Mouse (Mus musculus) frontal cortex, postnatal 25 days (tissue): ENCODE measurements around the gene Mcoln1.

Source experiments
- DNase-seq, 2 experiments: peaks; one replicate each; pipeline ENCODE4 v3.0.0; 2022; ENCODE audit warnings: low spot score in 2 of 2

The Mcoln1 gene

DNA sequence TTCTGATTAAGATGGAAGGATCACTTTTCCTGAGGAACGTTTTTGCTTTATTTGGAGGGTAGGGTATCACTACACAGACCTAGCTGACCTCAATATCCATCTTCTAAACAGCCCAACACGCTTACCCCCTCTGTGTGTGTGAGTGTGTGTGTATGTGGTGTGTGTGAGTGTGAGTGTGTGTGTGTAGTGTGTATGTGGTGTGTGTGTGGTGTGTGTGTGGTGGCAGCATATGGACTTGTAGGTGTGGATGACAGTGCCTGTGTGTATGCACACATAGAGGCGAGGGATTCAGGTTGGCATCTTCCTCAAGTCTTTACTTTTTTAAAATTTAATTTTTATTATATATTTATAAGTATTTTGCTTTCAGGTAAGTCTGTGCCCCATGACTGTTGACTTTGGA lies 1.7 kb upstream of the Mcoln1 start:
- no peak for DNase-seq

DNA sequence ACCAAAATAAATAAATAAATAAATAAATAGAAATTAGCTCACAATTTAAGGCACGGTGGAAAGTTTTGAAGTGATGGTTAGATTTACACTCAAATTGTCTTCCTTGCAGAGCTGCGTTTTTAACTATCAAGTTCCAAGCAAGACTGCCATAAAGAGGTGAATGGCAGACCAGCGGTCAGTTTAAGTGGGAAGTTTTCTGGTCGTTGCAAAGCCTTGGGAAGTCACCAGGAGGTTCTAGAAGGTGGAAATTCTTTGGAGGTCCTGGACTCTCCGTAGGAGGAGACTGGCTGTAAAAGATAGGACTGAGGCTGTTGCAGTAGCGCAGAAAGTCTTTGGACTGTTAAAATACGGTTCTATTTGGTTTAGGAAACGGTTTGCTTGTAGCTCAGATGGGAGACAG lies 506 bp upstream of the Mcoln1 start:
- DNase-seq: no peak

DNA sequence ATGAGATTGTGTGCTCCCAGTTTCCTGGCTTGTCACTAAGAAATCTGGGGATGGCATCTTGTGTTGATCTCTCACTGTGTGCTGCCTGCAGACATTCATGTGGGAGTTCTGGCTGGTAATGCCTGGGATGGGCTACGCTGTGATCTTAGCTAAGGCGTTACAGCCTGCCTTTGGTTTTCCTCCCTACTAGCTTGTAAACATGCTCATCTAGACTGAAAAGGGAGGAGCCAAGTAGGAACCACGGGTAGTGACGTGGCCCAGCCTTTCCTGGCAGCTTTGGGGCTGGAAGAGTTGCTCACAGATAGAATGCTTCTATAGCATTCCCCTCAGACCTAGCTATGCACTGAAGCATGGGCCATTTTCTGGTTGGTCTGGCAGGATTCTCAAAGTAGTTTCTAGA lies 2.0 kb downstream of the Mcoln1 start:
- DNase-seq: no peak

DNA sequence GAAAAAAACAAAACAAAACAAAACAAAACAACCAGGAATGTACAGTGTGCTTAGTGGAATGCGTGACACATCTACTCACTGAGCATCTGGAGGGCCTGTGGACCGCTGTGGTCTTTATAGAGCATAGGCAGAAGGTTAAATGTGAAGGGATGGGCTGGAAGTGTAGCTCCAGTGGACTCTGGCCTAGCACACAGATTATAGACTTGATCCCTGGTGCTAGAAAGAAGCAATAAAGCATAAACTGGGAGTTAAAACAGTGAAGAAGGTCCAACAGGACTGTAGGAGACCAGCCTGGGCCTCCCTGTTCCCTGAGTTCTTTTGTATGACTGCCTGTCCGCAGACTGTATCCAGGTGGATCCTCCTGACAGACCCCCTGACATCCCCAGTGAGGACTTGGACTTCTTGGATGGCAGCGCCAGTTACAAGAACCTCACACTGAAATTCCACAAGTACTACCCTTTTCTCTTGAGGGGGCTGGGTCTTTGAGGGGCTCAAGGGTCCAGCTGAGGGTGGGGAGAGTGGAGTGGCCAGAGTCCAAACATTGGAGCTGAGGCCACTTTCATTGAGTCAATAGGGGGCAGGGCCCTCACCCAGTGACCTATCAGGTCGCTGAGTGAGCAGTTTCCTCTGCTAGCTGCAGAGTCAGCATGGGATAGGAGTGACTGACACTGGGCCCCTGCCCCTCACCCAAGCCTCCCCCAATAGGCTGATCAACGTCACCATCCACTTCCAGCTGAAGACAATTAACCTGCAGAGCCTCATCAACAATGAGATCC lies 7.9 kb downstream of the Mcoln1 start:
- DNase-seq: no peak

DNA sequence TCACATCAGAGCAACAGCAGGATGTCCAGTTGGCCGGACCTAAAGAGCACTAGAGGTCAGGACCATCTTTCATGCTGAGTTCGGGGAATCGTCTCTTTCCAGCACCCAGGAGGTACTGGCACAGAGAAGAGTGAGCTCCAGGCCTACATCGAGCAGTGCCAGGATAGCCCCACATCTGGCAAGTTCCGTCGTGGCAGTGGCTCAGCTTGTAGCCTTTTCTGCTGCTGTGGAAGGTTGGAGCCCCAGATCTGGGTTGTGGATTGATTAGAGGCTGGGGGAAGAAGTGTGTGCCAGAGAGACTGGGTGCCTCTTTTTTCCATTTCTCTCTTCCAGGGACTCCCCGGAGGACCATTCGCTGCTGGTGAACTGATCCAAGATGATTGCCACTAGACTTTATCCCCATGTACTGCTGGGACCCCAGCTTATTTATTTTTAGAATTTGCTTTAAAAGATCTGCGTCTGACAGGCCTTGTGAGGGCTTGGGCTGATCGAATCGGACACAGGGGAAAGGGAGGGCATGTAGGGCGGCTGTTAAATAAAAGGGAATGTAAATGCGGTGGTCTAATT lies 14.5 kb downstream of the Mcoln1 start:
- DNase-seq: no peak

DNA sequence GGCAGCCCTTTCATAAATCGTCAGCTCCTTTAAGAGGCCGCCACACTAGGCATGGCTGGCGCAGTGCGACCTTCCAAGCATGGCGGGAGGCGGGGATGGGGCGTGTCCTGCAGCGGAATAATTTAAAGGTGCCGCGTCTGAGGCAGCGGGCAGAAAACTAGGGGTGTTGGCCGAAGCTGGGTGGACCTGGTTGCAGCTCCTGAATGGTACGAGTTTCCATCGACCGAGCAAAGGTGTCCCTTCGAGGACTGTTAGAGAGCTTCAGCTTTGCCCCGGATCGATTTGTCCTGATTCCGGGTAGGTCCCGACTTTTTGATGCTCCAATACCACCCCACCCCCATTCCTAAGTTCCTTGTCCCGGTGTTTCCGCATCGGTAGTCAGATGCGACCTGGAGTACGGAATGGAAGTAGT lies 15.0 kb downstream of the Mcoln1 start, which contains the start of gene Pnpla6:
TSS of gene Pnpla6 (plus strand) at position 125 of the 412 bp plus-strand sequence.
- DNase-seq: peak; percentile 76 to 83

DNA sequence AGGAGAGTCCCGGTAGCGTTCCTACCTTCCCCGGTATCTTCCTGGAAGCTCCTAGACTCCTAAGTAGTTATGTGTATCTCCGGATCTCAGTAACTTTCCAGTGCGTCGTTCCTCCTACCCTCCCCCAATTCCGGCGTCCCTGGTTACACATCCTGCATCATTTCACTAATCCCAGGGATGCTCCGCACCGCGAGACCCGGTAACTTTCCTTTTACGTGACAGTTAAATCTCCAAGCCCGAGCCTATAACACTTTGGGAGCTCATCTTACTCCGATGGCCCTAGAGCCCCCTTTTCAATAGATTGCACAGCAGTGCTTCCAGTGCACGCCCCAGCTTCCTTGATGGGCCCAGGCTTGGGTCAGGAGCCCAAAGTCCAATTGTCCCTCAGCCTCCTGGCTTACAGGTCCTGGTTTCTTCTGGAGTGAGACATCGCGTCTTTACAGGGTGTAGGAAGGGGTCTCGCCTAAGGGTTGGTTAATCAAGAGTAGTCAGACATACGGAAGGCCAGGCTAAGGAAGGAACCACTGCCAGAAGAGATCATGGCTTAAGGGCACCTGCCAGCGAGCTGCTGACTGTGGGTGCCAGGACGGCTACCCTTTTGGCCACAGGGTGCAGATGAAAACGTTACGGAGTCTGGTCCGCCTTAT lies 15.6 kb downstream of the Mcoln1 start:
- peak in 1 of 2 experiments; percentile 52 for DNase-seq

DNA sequence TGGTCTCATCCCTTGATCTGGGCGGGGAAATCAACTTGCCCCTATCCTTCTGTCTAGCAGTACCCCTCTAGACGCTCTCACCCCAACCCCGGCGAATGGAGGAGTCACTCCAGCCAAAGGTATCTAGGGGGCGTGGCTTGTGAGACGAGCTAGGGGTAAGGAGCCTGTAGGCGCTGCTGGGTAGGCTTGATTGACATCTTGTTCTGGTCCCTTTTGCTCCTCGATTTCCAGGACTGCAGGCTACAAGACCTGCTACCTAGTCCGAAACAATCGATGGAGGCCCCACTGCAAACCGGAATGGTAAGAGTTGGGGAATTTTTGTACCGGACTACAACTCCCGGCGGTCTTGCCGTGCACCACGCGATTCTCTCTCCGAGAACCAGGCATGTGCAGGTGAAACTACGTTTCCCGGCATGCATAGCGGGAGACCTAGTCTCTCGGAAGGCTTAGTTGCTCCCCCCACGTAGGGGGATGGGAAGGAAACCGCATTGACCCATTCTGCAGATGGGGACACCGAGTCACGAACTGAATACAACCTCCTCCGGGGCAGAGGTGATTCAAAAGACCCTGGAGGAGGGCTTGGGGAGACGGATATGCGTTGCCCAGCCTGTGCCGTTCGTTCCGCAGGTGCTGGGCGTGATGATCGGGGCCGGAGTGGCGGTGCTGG lies 16.3 kb downstream of the Mcoln1 start:
- peak; percentile 91 to 94 for DNase-seq

DNA sequence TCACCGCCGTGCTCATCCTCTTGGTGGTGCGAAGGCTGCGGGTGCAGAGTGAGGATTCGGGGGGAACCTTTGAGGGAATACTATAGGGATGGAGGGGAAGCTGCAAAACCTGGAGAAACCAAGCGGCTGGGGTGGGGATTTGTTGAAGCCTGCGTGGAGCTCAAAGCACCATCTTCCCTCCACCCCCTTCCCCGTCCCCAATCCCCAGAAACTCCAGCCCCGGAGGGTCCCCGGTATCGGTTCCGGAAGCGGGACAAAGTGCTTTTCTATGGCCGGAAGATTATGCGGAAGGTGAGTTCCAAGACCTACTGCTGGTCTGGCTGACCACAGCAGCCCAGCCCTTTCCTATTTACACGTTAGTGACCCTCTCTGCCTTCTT lies 16.8 kb downstream of the Mcoln1 start:
- no peak for DNase-seq

DNA sequence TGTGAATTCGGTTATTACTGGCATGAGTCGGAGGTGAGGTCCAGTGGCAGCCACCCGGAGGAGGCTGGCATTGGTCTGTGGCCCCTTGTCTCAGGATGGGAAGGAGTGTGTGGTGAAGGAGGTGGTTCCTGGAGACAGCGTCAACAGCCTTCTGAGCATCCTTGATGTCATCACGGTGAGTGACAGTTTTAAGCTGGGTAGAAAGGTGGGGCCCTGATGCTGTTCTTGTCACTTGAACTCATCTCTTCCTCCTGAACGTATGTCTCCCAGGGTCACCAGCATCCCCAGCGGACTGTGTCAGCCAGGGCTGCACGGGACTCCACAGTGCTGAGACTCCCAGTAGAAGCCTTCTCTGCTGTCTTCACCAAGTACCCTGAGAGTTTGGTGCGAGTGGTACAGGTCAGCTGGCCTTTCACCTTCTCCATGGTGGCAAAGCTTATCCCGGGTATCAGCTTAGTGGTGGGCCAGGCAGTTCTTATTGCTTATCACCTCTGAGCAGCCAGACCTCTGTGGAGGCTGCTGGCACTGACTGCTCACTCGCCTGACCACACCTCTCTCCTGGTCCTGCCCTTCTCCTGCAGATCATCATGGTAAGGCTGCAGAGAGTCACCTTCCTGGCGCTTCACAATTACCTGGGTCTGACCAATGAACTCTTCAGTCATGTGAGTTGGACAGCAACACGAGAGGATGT lies 21.9 kb downstream of the Mcoln1 start:
- no peak for DNase-seq

DNA sequence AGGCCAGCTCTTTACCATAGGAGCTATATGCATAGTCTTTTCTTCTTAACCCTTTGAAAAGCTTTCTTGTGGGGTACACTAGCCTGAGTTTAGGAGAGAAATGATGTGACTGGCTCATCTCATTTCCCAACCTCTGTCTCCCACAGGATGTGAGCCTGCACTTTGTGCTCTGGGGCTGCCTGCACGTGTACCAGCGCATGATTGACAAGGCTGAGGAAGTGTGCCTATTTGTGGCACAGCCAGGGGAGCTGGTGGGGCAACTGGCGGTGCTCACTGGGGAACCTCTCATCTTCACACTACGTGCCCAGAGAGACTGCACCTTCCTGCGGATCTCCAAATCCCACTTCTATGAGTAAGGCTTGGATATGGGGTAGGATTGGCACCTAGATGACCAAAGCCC lies 30.6 kb downstream of the Mcoln1 start:
- no peak for DNase-seq

DNA sequence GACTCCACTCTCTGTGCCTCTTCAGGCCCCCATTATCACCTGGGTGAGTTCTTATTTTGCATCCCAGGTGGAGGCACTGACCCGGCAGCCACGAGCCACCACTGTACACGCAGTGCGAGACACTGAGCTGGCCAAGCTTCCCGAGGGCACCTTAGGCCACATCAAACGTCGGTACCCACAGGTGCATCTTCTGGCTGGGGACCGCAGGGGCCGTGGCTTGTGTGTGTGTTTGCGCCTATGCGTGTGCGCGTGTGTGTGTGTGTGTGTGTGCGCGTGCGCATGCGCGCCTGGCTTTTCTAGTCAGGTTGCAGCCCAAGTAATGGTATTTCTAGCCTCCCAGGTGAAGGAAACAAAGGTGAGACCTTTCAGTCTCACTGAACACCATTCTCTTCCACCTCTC lies 31.7 kb downstream of the Mcoln1 start:
- DNase-seq: no peak

DNA sequence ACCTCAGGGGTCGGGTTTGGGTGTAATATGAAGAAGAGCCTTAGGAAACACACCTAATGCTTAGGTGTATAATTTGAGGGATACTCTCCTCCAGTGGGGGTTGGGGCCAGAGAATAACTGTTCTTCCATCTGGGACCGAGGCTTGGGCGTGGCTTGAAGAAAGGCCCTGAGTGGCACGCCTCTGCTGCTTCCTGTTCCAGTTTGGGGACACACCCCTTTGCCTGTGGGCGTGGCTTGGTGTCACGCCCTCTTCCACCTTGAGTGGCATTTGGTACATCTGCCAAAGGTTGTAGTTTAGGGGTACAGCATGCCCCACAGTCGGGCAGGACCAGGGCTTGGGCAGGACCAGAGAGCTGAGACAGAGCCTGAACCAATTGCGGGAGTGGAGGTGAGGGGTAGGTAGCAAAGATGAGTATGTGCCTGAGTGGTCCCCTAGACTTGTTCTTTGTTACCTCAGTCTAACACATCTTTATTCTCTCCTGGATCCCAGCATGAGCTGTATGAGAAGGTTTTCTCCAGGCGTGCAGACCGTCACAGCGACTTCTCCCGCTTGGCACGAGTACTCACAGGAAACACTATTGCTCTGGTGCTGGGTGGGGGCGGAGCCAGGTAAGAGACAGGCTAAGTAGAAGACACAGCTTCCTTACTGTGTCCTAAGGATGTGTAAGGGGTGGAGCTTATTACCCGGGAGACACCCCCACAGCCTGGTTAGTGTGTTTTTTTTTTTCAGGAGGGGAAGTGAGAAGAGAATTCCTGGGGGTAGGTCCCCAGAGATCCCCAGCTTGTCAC lies 36.0 kb downstream of the Mcoln1 start:
- no peak for DNase-seq

DNA sequence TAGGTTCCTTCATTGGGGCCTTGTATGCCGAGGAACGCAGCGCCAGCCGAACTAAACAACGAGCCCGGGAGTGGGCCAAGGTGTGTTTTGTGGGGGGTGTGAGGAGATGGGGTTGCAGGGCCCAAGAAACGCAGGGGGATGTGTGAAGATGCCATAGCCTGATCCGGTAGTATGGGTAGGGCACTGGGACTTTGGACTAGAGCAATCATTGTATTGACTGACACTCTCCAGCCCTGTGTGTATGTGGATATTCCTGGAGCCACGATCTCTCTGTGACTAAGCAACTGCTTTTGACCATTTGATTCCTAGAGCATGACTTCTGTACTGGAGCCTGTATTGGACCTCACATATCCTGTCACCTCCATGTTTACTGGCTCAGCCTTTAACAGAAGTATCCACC lies 36.7 kb downstream of the Mcoln1 start:
- DNase-seq: no peak

DNA sequence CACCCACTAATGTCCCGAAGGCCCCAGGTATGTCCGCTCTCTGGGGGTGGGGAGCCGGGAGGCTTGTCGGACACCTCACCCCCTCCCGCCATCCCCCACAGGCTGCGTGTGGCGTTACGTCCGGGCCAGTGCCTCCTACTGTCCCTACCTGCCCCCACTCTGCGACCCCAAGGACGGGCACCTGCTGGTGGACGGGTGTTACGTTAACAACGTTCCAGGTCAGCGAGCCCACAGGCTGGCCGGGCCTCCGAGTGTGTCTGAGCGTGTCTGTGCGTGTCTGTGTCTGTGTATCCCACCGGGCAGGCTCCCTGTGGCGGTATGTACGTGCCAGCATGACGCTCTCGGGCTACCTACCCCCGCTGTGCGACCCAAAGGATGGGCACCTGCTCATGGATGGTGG lies 37.4 kb downstream of the Mcoln1 start:
- no peak for DNase-seq

DNA sequence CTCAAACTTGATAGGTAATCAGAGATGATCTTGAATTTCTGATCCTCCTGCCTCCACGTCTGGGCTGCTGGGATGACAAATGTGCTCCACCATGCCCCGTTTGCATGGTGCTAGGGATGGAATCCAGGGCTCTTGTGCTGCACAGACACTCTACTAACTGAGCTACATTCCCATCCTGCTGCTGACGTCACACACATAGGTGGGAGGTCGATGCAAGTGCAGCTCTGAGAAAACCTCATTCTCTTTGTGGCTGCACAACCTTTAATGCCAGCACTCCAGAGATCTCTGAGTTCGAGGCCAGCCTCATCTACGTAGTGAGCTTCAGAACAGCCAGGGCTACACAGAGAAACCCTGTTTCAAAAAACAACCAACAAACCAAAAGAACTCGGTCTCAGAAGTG lies 38.9 kb downstream of the Mcoln1 start:
- DNase-seq: no peak

DNA sequence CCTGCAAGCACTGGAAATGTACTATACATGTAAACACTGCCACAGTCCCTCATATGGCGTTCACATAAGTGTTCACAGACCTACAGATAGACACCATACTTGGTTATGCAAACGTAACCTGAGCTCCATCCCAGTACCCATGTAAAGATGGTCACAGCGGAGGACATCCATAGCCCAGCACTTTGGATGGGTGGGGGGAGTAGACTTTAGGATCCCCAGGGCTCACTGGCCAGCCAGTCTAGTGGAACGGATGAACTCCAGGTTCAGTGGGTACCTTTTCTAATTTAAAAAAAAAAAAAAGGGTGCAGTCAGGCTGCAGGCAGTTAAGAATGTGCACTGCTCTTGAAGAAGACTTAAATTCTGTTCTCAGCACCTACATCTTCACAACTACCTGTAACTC lies 39.8 kb downstream of the Mcoln1 start:
- no peak for DNase-seq

DNA sequence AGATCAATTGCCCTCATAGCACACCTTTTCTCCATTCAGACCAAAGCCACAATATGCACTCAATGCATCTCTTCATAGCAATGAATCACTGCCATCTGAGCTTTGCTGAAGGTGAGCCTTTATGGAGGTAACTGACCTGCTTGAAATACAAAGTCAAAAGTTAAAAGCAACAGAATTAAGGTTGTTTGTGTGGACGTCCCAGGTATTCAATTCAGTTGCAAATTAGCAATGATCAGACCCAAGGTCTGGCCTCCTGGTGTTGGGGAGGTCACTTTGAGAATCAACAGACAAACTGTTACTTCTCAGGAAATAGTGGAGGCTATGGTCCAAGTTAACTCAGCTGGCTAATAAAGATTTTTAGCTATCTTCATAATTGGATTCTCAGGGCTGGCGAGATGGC lies 46.3 kb downstream of the Mcoln1 start:
- no peak for DNase-seq

DNA sequence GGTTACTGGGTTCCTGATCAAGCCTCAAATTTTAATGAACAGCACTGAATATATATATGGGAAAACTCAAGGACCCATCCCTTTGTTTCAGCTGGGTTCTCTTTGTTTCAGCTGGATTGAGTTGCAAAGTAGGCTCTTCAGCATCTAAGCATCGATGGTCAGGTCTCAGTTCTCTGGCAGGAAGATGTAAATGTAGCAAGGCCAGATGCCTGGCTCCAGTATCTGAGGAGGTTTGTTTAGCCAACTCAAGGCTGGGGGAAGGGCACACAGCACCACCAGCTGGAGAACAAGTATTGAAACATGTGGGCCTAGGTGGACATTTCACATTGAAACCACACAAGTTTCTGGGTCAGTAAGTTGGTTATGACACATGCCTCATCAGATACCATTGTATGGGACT lies 52.0 kb downstream of the Mcoln1 start:
- no peak for DNase-seq

DNA sequence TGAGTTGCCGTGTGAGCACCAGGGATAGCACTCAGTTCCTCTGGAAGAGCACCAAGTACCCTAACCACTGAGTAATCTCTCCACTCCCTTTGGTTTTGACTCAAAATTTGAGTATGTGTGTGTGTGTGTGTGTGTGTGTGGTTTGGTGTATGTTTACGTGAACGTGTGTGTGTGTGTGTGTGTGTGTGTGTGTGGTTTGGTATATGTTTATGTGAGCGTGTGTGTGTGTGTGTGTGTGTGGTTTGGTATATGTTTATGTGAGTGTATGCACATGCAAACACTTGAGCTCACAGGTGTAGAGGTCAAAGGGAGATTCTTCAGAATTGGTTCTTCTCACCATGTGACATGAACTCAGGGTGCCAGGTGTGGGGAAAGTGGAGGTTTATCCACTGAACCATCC lies 55.9 kb downstream of the Mcoln1 start:
- DNase-seq: no peak
